Comparison of ENCODE assay signal across 20 mouse cellular contexts in genomic region chr6:94604546-94604945, GRCm38 (mm10).
DNase-seq lines count a peak whose midpoint lies in the region; ATAC-seq lines count a peak whose summit lies in the region.
"Had no signal": no experiment of that assay in that cellular context is flagged by ENCODE, and none has a peak within 500 bp of the region (broad histone marks: within the 10 kb centered on the region; RNA-seq: fewer than 3 reads in every experiment).

No protein-coding gene starts in this region.

- H3K9me3 ChIP-seq in embryonic facial prominence, embryonic 12.5 days: no peaks in the 10 kb centered on the region
- H3K9me3 ChIP-seq in embryonic facial prominence, embryonic 10.5 days: no peaks in the 10 kb centered on the region
- no peaks in the 10 kb centered on the region for H3K9me3 ChIP-seq in embryonic facial prominence, embryonic 14.5 days (ENCODE audit: control insufficient read depth, low read length)
- H3K9me3 ChIP-seq: forebrain, embryonic 10.5 days; heart, embryonic 10.5 days; hindbrain, embryonic 10.5 days; neural tube, embryonic 15.5 days had no signal

- no peak for ATAC-seq in embryonic facial prominence, embryonic 12.5 days (ENCODE audit: insufficient number of reproducible peaks, insufficient read depth, low FRiP score, low TSS enrichment)
- ATAC-seq in embryonic facial prominence, embryonic 14.5 days (ENCODE audit: low read depth): no peak
- peak; percentile 77 for ATAC-seq in megakaryocyte, adult 5-6 weeks (ENCODE audit: poor library complexity, severe bottlenecking)
- ATAC-seq in frontal cortex, adult (ENCODE audit: low TSS enrichment): no peak
- ATAC-seq: CD4-positive, CD25-positive, alpha-beta regulatory T cell, adult 4 months; forebrain, postnatal 0 days; hindbrain, postnatal 0 days; intestine, postnatal 0 days had no signal

- H3K27me3 ChIP-seq in embryonic facial prominence, embryonic 12.5 days: no peaks in the 10 kb centered on the region
- no peaks in the 10 kb centered on the region for H3K27me3 ChIP-seq in embryonic facial prominence, embryonic 10.5 days (replicated peaks; ENCODE audit: low read depth, poor library complexity, severe bottlenecking)
- H3K27me3 ChIP-seq in embryonic facial prominence, embryonic 14.5 days (replicated peaks; ENCODE audit: control insufficient read depth, insufficient read depth, low read length): no peaks in the 10 kb centered on the region
- H3K27me3 ChIP-seq: neural tube, embryonic 15.5 days had no signal

- no peak overlapping the region for H3K9ac ChIP-seq in embryonic facial prominence, embryonic 12.5 days
- no peak overlapping the region for H3K9ac ChIP-seq in embryonic facial prominence, embryonic 14.5 days (ENCODE audit: low read depth, low read length)
- H3K9ac ChIP-seq: forebrain, postnatal 0 days; liver, embryonic 14.5 days; lung, embryonic 14.5 days; neural tube, embryonic 15.5 days had no signal

- peaks cover 22% of the 10 kb centered on the region for H3K4me1 ChIP-seq in embryonic facial prominence, embryonic 12.5 days
- H3K4me1 ChIP-seq in embryonic facial prominence, embryonic 10.5 days: peaks cover 31% of the 10 kb centered on the region
- H3K4me1 ChIP-seq in embryonic facial prominence, embryonic 14.5 days (ENCODE audit: control insufficient read depth, insufficient read depth, low read length): peaks cover 3% of the 10 kb centered on the region; the same call in 1 of the 2 replicates

- H3K27ac ChIP-seq in embryonic facial prominence, embryonic 12.5 days: peak overlapping the region; percentile 43; the same call in 1 of the 2 replicates
- H3K27ac ChIP-seq in embryonic facial prominence, embryonic 10.5 days (replicated peaks): no peak overlapping the region
- H3K27ac ChIP-seq in embryonic facial prominence, embryonic 14.5 days (replicated peaks; ENCODE audit: low read depth, low read length): peak overlapping the region; percentile 64; the same call in 1 of the 2 replicates
- H3K27ac ChIP-seq: heart, embryonic 10.5 days; hindbrain, postnatal 0 days; liver, embryonic 14.5 days; neural tube, embryonic 15.5 days had no signal

- DNase-seq in embryonic facial prominence, embryonic 10.5 days (ENCODE audit: low spot score): no peak
- peak; percentile 58 for DNase-seq in A20 (ENCODE audit: low read depth, low spot score)
- DNase-seq in embryonic facial prominence, embryonic 14.5 days (ENCODE audit: low spot score): no peak
- no peak for DNase-seq in heart, postnatal 4 days
- no peak for DNase-seq in lung, postnatal 4 days
- DNase-seq: cerebellum, adult 11-12 months; cerebellum, postnatal 10 days; forebrain, postnatal 0 days; lung, embryonic 14.5 days had no signal

- peaks cover 50% of the 10 kb centered on the region for H3K36me3 ChIP-seq in embryonic facial prominence, embryonic 12.5 days
- H3K36me3 ChIP-seq in embryonic facial prominence, embryonic 10.5 days (replicated peaks): peaks cover 93% of the 10 kb centered on the region
- peaks cover 61% of the 10 kb centered on the region for H3K36me3 ChIP-seq in embryonic facial prominence, embryonic 14.5 days (ENCODE audit: control insufficient read depth, insufficient read depth, low read length)

- no peak overlapping the region for H3K4me2 ChIP-seq in embryonic facial prominence, embryonic 12.5 days (replicated peaks)
- no peak overlapping the region for H3K4me2 ChIP-seq in embryonic facial prominence, embryonic 14.5 days (ENCODE audit: low read depth, low read length)
- H3K4me2 ChIP-seq: lung, embryonic 14.5 days; neural tube, embryonic 15.5 days had no signal

- WGBS in embryonic facial prominence, embryonic 12.5 days: 86% methylated on average over 2 of the region's 2 CpGs
- WGBS in embryonic facial prominence, embryonic 10.5 days: 90% methylated on average over 2 of the region's 2 CpGs
- 76% methylated on average over 2 of the region's 2 CpGs for WGBS in embryonic facial prominence, embryonic 14.5 days

- H3K4me3 ChIP-seq in embryonic facial prominence, embryonic 12.5 days: no peak overlapping the region
- no peak overlapping the region for H3K4me3 ChIP-seq in embryonic facial prominence, embryonic 10.5 days
- H3K4me3 ChIP-seq in embryonic facial prominence, embryonic 14.5 days (ENCODE audit: low read depth, low read length): no peak overlapping the region
- H3K4me3 ChIP-seq: forebrain, embryonic 10.5 days; heart, embryonic 10.5 days; hindbrain, embryonic 10.5 days; neural tube, embryonic 15.5 days had no signal
